Mouse (Mus musculus): Measurements from ENCODE around the gene Ssmem1. TPM values are rescaled to one million over a fixed set of nuclear protein-coding genes. Genes with fewer than 3 reads are reported as not detected.

The Ssmem1 gene
- polyA plus RNA-seq, 1 experiment from 2014 or later = 0.49 TPM

DNA sequence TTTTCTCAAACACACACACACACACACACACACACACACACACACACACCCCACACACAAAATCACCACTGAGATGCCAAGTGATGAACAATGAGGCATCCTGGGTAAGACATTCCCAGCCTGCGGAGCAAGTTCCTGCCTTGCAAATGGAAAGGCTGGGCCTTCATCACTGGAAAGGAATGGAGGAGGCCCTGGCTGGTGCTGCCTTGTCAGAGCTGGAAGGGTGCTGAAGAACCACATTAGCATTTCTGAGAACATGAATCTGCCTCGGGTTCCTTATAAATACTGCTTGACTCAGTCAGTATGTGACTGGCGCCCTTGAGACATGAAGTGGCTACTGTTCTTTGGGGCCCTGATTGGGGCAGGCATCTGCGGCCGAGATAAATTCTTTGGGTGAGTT lies 58.4 kb downstream of the Ssmem1 start, which contains the start of gene Cpa4:
Cpa4 (plus strand) TSS at position 301 of the 400 bp plus-strand sequence.
- WGBS = 83% methylated on average over 5 of the region's 5 CpGs

DNA sequence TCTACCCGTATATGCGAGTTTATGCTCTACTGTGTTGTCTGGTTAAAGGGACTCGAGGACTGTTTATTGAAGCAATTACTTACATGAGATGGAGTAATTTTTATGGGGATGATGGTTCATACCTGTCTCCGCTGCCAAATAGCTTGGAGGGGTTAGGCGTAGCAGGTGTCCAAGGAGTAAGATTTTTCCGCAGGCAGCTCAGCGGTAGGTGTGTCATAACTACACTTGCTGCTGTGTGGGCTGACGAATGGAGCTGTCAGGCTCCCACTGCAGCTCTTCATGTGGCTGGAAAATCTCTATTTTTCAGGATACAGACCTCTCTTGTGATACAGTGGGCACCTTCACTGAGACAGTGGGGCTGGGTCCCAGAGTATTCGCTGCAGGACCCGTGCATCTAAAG lies 59.7 kb downstream of the Ssmem1 start:
- no peaks in the 10 kb centered on the region for H3K36me3 ChIP-seq
- no peak overlapping the region for H3K4me3 ChIP-seq
- WGBS = 87% methylated on average over 10 of the region's 10 CpGs
- no peaks in the 10 kb centered on the region for H3K27me3 ChIP-seq (replicated peaks)
- H3K4me2 ChIP-seq (replicated peaks) = no peak overlapping the region
- no peak overlapping the region for H3K9ac ChIP-seq
- H3K9me3 ChIP-seq = no peaks in the 10 kb centered on the region
- ATAC-seq (ENCODE audit: low FRiP score, low read depth) = no peak
- peaks cover 9% of the 10 kb centered on the region for H3K4me1 ChIP-seq
- H3K27ac ChIP-seq = no peak overlapping the region

More for the DNA sequence above, 58.4 kb downstream of the Ssmem1 start, which contains the start of gene Cpa4:
- H3K4me1 ChIP-seq = peaks cover 8% of the 10 kb centered on the region
- no peak within 1 kb of the TSS for H3K4me2 ChIP-seq (replicated peaks)
- H3K9ac ChIP-seq = no peak within 1 kb of the TSS
- H3K4me3 ChIP-seq = no peak within 1 kb of the TSS
- H3K36me3 ChIP-seq = no peaks in the 10 kb centered on the region
- no peak for ATAC-seq (ENCODE audit: low FRiP score, low read depth)
- no peaks in the 10 kb centered on the region for H3K27me3 ChIP-seq (replicated peaks)
- no peaks in the 10 kb centered on the region for H3K9me3 ChIP-seq
- no peak within 1 kb of the TSS for H3K27ac ChIP-seq

Other genes with a start within 250 kb of the Ssmem1 start
- gene Ube2h, start 205.3 kb upstream of the Ssmem1 start, polyA plus RNA-seq (2016; fragmentation: Nextera tagmentation; extraction: Ambion mirVana) = 64.7 and 69.9 TPM in 2 replicates
- 62.9 and 64.7 TPM in 2 replicates for gene Zc3hc1, start 118.8 kb upstream of the Ssmem1 start, polyA plus RNA-seq (2016; fragmentation: Nextera tagmentation; extraction: Ambion mirVana)
- gene Klhdc10, start 108.0 kb upstream of the Ssmem1 start, polyA plus RNA-seq (2016; fragmentation: Nextera tagmentation; extraction: Ambion mirVana) = 36.7 and 42.8 TPM in 2 replicates
- gene Tmem209, start 66 bp upstream of the Ssmem1 start, polyA plus RNA-seq (2016; fragmentation: Nextera tagmentation; extraction: Ambion mirVana) = 35.1 and 35.9 TPM in 2 replicates
- gene Cpa2, start 31.7 kb downstream of the Ssmem1 start, polyA plus RNA-seq (2016; fragmentation: Nextera tagmentation; extraction: Ambion mirVana) = 8.2 and 8.5 TPM in 2 replicates
- 1.2 and 1.9 TPM in 2 replicates for gene Cpa4, start 58.5 kb downstream of the Ssmem1 start, polyA plus RNA-seq (2016; fragmentation: Nextera tagmentation; extraction: Ambion mirVana)
- gene Cpa5, start 101.2 kb downstream of the Ssmem1 start, polyA plus RNA-seq (2016; fragmentation: Nextera tagmentation; extraction: Ambion mirVana) = not detected in 2 replicates
- 0.18 and 0.37 TPM in 2 replicates for gene Cpa1, start 129.4 kb downstream of the Ssmem1 start, polyA plus RNA-seq (2016; fragmentation: Nextera tagmentation; extraction: Ambion mirVana)
- 17.9 and 21.6 TPM in 2 replicates for gene Cep41, start 183.9 kb downstream of the Ssmem1 start, polyA plus RNA-seq (2016; fragmentation: Nextera tagmentation; extraction: Ambion mirVana)
- 777 and 779 TPM in 2 replicates for gene Mest, start 213.7 kb downstream of the Ssmem1 start, polyA plus RNA-seq (2016; fragmentation: Nextera tagmentation; extraction: Ambion mirVana)